Mouse (Mus musculus) lung, postnatal 10 days (tissue): ENCODE data around the gene Nuak1.

Experiments used
- DNase-seq: peaks from one replicate; pipeline ENCODE4 v3.0.0; 2021

Nuak1 gene

DNA sequence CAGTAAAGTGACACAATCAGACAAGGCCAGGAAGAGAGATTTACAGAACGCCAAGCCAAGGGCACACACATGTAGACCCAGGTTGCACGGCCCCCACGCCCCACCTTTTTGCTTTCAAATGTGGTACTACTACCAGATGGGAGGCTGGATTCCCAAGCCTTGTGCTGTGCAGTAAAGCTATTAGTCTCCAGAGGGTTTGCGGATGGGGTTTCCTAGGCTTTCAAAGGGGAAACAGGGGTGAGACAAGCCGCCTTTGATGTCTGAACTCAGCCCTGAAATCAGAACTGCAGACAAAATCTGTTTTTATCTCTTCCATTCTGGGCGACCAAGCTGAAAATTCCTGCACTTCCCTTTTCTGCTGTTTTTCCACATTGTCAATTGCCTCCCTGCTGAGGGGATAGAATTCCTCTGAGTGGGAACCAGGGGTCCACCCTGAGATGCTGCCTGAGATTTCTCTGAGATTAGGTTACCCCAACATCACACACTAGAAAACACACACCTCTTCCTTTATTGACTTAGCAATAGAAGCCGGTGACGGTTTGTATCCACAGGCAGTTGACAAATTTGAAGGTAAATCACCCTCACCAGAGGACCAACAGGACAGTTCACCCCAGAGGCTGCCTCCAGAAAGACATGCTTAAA, 35.1 kb downstream of the Nuak1 start:
- no peak for DNase-seq

GRCm38 (mm10) chr10:84401907-84402371, 38.5 kb downstream of the Nuak1 start:
- peak; percentile 80 for DNase-seq

DNA sequence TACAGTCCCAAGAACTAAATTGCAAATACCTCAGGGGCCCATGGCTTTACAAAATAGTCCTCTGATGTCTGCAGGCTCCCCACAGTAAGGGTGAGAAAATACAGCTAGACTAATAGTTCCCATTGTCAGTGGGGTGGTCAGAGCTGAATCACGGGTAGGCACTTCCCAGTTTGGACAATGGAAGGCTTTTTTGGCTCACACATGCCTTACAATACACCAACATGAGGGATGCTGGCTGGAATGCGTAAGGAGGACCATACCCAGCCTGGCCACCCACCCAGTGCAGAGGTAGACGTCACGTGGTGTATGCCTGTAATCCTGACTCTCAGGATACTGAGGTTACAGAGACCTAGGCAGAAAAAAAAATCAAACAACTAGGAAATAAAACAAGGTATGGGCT, 39.2 kb downstream of the Nuak1 start:
- no peak for DNase-seq

DNA sequence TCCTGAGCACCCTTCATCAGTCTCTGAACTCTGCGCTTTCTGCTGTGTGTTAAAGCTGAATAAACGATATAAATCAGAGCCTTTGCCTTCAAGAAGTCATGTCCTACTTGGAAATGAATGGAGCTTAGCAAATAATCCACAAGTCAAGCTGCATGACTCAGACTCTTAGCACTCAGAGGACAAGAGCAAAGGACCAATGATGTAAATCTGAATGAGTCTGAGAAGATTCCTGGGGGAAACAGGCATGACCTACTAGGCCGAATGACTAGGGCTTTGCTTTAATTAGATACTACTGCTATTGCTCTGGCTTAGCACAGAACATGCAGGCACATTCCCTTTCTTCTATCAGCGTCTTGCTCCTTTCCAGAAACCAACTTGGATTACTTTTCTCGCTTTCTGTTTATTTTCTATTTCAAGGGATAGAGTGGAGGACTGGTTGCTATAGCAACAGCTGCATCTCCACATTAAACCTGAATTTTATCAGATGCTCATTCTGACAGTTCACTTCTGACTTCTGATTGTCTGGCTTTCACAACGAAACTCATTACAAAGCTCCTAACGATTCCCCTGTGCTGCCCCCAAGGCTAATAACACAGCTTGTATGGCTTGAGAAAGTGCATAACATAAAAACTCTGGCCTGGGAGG, 40.2 kb downstream of the Nuak1 start:
- no peak for DNase-seq

DNA sequence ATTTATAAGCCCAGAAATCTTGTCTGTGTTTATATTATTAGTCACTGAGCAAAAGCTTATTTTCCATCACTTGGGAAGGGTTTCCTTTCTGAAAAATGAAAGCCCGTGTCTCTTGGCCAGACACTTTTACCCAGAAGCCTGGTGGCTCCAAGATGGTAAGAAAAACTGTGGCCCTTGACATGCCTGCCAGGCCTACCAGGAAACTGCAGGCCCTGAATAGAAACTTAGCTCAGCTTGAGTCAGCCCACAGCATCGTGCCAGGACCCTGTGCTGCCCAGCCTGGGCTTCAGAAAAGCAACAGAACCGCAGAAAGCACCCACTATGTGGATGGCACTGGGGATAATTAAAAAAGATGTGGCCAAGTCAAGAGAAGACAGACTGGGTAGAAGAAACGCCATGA, 43.1 kb downstream of the Nuak1 start:
- no peak for DNase-seq

DNA sequence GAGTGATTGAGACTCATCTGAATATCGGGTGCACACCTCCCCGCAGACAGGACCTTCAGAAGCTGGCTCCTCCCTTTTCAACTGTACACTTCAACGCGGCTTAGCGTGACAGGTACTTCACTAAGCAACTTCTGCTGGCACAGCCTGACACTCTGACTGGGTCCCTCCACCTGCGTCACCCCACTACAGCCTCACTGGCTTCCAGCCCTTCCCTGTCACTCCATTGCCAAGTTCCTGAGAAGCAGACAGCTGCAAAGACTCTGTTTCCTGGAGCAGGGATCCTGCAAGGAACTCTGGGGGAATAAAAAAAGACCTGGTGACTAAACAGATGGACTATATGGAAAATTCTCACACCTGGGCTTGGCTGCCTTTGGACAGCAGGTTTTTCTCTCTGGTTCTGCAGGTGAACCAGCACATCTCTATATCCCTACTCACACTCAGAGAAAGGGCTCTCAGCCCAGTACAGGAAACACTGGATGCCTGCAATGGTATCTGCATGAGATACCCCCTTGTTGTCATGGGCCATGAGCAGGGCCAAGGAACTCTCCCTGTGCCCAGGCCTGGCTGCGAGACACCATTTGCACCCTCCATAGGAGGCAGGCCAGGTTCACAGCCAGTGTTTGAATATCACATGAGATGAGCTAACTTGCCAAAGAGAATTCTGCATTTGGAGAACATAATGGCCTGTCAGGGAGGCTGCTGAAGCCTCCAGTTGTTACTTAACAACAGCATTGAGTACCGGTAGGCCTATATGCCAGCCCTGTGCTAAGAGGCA, 44.3 kb downstream of the Nuak1 start:
- DNase-seq: peak; percentile 71

- DNase-seq: no peak
These were observed 45.1 kb downstream of the Nuak1 start for GRCm38 (mm10) chr10:84395259-84395658.

GRCm38 (mm10) chr10:84393881-84394280, 46.5 kb downstream of the Nuak1 start:
- DNase-seq: no peak

GRCm38 (mm10) chr10:84393405-84393804, 47.0 kb downstream of the Nuak1 start:
- DNase-seq: no peak

- DNase-seq: peak; percentile 51
These were observed 47.7 kb downstream of the Nuak1 start for GRCm38 (mm10) chr10:84392723-84393081.

GRCm38 (mm10) chr10:84392027-84392722, 48.2 kb downstream of the Nuak1 start:
- peak; percentile 61 for DNase-seq

DNA sequence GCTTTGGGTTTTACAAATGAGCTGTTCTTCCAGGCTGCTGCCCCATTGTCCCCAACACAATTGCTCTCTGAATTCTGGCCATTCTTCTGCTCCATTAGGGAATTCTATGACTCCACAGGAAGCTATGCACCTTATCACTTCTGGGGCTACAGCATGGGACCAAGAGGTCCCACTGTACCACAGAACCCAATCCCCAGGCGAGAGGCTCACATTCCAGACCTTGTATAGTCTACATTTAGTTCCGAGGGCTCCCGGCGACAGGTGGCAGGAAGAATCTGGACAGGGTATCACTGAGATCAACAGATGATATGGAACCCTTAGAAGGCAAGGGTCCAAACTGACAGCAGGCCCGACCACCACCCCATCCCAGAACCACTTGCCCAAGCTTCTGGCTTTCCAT, 50.7 kb downstream of the Nuak1 start:
- DNase-seq: no peak

DNA sequence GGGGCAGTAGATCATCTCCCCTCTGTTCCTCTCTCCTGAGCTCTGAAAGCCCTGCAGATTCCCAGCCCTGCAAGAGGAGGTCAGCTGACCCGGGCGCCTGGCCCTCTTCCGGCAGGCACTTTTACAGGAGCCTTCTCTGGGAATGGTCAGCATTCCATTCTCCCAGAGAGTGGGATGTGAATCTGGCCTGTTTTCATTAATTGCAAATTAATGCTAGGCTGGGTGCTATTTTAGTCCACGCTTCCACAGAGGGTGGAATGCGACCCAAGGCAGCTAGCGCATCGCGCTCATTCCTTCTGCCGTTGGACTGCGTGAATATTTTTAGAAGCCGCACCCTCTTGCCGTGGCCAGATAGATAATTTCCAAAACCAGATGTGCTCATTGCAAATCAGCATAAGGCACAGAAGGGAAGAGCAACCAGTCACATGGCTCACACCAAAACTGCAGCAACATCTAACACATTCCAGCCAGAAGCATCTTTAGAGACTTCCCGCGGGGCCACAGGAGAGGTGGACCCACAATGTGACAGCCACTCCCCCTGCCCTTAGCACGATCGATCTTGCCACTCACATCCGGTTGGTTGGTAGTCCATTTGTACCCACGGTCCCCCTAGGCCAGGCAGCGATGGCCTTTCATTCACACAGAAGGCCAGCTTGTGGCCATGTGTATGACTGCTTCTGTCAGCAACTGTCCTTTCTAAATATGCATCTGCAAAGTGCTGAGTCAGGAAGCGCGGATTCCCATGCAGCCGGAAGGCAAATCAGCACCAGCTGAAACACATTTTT, 51.8 kb downstream of the Nuak1 start:
- DNase-seq: peak; percentile 71

GRCm38 (mm10) chr10:84387338-84387737, 53.1 kb downstream of the Nuak1 start:
- no peak for DNase-seq

DNA sequence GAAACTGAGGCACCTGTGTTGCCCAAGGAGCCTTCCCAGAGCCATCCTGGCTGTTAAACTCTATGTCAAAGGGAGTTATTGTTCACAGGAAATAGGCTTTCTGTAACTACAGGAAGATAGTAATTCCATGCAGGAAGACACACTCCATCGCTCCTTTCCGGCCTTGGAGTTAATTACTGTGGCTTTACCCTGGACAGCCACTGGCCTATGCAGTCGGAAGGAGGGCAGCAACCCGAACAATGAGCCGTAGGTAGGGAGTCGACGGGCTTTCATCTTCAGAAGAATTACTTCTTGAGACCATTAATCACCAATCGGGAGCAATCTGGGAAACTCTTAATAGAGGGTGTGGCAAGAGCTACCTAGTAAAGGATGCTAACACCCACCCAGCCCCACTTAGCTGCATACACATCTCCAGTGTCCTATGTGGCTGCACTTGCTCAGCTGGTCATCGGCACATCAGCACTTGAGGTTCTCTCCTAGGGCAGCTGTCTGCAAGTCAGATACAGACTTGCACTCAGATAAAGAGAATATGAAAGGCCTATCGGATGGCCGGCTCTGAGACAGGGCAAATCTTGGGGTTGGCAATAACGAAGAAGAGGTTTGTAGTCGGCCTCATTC, 53.7 kb downstream of the Nuak1 start:
- no peak for DNase-seq

DNA sequence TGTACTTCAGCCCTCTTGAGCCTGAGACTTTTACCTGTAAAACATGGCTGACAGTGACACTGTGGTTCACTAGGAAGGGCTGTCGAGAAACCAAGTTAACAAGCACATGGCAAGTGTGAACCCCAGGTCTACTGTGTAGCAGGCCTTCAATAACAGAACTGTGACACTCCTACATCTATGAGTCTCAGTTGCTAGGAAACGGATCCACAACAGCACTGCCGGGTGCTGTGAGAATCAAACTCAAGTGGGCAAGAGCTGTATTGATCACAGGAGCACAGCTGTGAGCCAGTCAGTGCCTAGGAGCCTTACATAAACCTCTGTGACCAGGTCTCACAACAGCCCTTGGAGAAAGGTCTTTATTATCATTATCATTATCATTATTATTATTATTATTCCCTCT, 54.2 kb downstream of the Nuak1 start:
- no peak for DNase-seq

DNA sequence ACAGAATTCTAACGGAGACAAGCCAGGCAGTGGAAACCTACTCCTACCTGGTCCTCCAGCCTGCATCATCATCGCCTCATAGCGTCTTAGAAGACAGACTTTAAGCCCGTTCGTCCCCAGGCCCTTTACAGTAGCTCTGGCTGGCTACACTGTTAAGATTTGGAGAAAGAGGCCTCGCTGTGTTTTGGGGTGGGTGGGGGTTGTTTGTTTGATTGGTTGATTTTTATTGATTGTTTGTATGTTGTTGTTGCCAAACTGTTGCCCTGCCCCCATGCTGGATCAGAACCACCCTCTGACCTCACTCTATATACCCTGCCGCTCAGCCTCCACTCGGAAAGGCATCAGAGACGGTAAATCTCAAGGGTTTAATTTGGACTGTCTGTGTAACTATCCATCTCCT, 55.6 kb downstream of the Nuak1 start:
- no peak for DNase-seq

DNA sequence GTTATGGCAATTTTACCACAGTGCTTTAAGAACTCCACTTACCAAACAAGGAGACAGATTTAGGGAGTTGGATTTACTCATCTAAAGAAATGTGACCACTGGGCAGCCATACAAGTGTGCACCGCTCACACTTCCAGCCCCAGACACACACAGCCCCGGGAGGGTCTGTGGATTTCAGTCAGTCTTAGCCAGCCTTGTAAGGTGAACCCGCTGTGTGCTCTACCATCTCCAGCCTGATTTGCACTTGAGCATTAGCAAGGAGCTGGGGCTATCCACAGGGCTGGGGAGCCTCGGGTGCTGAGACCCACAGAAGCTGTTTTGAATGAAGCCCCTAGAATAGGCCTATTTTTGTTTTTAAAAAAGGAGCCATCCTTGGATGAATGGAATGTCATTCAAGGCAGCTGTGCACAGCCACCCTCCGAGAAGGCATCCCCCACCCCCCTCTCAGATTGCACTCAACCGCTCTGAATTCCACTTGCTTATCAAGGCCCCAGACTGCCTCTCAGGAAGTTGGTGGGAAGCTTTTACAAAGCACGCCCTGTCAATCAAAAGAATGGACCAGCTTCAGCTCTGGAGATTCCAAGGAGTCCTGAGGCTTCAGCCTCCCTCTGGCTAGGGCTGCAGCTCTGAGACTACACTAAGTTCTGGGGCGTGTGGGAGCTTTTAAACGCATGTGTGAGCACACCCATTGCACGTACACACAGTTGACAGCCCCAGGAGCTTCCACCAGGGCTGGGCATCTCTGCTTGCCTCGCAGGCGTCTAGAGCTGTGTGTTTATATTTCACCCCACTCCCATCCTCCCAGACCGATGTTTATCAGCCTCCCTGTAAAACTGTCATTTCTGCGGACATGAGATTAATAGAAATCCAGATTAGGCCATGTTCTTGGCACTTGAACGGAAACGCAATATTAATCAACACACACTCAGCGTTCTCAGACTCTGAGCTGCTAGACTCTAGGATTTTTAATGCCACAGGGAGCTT, 57.2 kb downstream of the Nuak1 start:
- peak; percentile 67 for DNase-seq

DNA sequence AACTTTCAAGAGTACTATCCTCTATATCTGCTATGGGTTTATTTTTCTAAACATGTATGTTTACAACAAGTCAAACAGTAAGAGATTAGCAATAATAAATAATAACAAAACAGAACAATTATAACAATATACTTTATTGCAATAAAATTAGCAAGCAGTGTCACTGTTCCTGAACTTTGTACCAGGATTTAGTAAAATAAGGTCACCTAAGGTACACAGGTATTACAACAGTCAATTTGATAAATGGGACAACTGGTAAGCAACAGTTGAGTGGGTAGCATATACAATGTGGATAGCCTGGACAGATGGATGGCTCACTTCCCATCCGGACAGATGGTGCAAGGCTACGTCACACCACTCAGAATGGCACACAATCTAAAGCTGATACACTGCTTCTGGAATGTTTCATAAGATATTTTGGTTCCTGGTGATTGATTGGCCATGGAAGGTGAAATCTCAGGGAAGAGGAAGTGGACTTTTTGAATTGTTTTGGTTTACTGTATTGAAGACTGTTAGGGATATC, 59.1 kb downstream of the Nuak1 start:
- DNase-seq: no peak

DNA sequence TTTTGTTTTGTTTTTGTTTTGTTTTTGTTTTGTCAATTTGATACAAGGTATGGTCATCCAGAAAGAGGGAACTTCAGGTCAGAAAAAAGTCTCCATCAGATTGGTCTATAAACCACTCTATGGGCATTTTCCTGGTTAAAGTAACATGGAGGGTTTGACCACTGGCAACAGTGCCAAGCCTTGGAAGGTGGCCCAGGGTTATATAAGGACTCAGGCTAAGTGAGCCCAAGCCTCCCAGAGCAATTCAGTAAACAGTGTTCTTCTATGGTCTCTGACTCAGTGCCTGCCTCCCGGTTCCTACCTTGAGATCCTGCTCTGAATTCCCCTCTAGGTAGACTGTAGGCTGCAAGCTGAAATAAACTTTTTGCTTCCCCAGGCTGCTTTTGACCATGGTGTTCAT, 61.0 kb downstream of the Nuak1 start:
- no peak for DNase-seq

GRCm38 (mm10) chr10:84377956-84378355, 62.4 kb downstream of the Nuak1 start:
- no peak for DNase-seq
